Mouse (Mus musculus): ENCODE measurements around the gene Tnnc2. TPM values are rescaled to one million over a fixed set of nuclear protein-coding genes. Genes with fewer than 3 reads are reported as not detected.

The Tnnc2 gene
- polyA plus RNA-seq, 1 experiment = 0.38 TPM

GRCm38 (mm10) chr2:164762593-164762992 is 17.2 kb downstream of the Tnnc2 start:
- 94% methylated on average over 7 of the region's 7 CpGs for WGBS
- peaks cover 55% of the 10 kb centered on the region for H3K36me3 ChIP-seq (ENCODE audit: control insufficient read depth, insufficient read depth, low read length)

DNA sequence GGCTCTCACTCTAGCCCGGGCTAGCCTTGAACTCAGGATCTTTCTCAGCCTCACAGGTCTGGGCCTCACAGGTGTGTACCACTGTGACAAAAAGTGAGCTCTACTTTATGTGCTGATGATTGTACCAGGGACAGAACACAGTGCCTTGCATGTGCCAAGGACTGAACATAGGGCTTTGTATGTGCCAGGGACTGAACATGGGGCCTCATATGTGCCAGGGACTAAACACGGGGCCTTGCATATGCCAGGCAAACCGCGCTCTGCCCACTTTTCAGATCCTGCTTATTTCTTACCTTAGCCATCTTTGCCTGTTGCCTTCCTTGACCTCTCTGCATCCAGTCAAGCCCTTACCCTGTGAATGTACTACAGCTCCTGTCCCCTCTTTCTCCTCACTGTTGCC is 17.8 kb downstream of the Tnnc2 start:
- H3K4me1 ChIP-seq (replicated peaks; ENCODE audit: control insufficient read depth, insufficient read depth, low read length) = no peaks in the 10 kb centered on the region
- no peak overlapping the region for H3K4me3 ChIP-seq (ENCODE audit: control insufficient read depth, insufficient read depth, low read length)
- H3K27me3 ChIP-seq (ENCODE audit: control insufficient read depth, insufficient read depth, low read length) = no peaks in the 10 kb centered on the region
- peaks cover 56% of the 10 kb centered on the region for H3K36me3 ChIP-seq (ENCODE audit: control insufficient read depth, insufficient read depth, low read length)
- no peak for DNase-seq
- H3K27ac ChIP-seq (ENCODE audit: control insufficient read depth, insufficient read depth, low read length) = no peak overlapping the region
- WGBS = 97% methylated on average over 4 of the region's 4 CpGs
- no peak for TF ChIP-seq CTCF (IDR thresholded peaks at IDR 0.05; ENCODE audit: borderline replicate concordance, control insufficient read depth, extremely low read depth, insufficient read depth, low read length, poor library complexity)
- TF ChIP-seq POLR2A (IDR thresholded peaks at IDR 0.05; ENCODE audit: control insufficient read depth, extremely low read depth, insufficient read depth, low read length, poor library complexity) = no peak

More at GRCm38 (mm10) chr2:164762593-164762992, 17.2 kb downstream of the Tnnc2 start:
- no peak overlapping the region for H3K4me3 ChIP-seq (ENCODE audit: control insufficient read depth, insufficient read depth, low read length)
- H3K27ac ChIP-seq (ENCODE audit: control insufficient read depth, insufficient read depth, low read length) = no peak overlapping the region
- no peaks in the 10 kb centered on the region for H3K4me1 ChIP-seq (replicated peaks; ENCODE audit: control insufficient read depth, insufficient read depth, low read length)
- DNase-seq = no peak
- TF ChIP-seq CTCF (IDR thresholded peaks at IDR 0.05; ENCODE audit: borderline replicate concordance, control insufficient read depth, extremely low read depth, insufficient read depth, low read length, poor library complexity) (no peak), POLR2A (IDR thresholded peaks at IDR 0.05; ENCODE audit: control insufficient read depth, extremely low read depth, insufficient read depth, low read length, poor library complexity) (no peak)
- H3K27me3 ChIP-seq (ENCODE audit: control insufficient read depth, insufficient read depth, low read length) = no peaks in the 10 kb centered on the region

- no peaks in the 10 kb centered on the region for H3K27me3 ChIP-seq (ENCODE audit: control insufficient read depth, insufficient read depth, low read length)
- WGBS = 98% methylated on average over 2 of the region's 2 CpGs
- no peak for TF ChIP-seq CTCF (IDR thresholded peaks at IDR 0.05; ENCODE audit: borderline replicate concordance, control insufficient read depth, extremely low read depth, insufficient read depth, low read length, poor library complexity)
- TF ChIP-seq POLR2A (IDR thresholded peaks at IDR 0.05; ENCODE audit: control insufficient read depth, extremely low read depth, insufficient read depth, low read length, poor library complexity) = no peak
- H3K36me3 ChIP-seq (ENCODE audit: control insufficient read depth, insufficient read depth, low read length) = peaks cover 59% of the 10 kb centered on the region
- H3K4me1 ChIP-seq (replicated peaks; ENCODE audit: control insufficient read depth, insufficient read depth, low read length) = no peaks in the 10 kb centered on the region
- DNase-seq = no peak
- no peak overlapping the region for H3K4me3 ChIP-seq (ENCODE audit: control insufficient read depth, insufficient read depth, low read length)
- no peak overlapping the region for H3K27ac ChIP-seq (ENCODE audit: control insufficient read depth, insufficient read depth, low read length)
Observed at GRCm38 (mm10) chr2:164761502-164761901, 18.3 kb downstream of the Tnnc2 start.

DNA sequence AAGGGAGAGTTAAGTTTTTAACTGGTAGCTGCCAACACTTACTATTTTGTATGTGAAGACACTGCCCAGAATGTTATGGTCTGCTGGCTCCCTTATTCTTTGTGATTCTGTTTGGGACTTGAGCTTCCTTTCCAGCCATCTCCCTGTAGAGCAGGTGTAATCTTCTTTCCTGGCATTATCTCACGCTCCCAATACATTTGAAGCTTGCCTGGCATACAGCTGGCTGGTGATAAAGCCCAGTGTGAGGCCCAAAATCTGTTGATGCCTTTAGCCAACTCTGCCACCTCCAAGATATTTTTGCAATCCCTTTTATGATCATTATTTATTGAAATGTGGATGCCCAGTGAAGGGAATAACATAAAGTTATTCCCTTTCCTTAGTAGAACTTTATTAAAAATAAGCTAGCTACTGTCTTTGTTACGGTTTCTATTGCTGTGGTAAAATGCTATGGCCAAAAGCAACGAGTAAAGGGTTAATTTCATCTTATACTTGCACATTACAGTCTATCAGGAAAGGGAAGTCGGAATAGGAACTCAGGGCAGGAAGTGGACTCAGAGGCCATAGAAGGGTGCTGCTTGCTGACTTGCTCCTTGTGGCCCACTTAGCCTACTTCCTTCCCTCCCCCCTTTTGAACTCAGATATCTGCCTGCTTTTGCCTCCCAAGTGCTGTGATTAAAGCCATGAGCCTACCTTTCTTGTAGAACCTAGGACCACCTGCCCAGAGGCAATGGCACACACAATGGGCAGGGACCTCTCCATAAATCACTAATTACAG is 19.5 kb downstream of the Tnnc2 start:
- DNase-seq = no peak
- no peaks in the 10 kb centered on the region for H3K27me3 ChIP-seq (ENCODE audit: control insufficient read depth, insufficient read depth, low read length)
- TF ChIP-seq POLR2A (IDR thresholded peaks at IDR 0.05; ENCODE audit: control insufficient read depth, extremely low read depth, insufficient read depth, low read length, poor library complexity) (no peak), CTCF (IDR thresholded peaks at IDR 0.05; ENCODE audit: borderline replicate concordance, control insufficient read depth, extremely low read depth, insufficient read depth, low read length, poor library complexity) (no peak)
- no peak overlapping the region for H3K27ac ChIP-seq (ENCODE audit: control insufficient read depth, insufficient read depth, low read length)
- WGBS = 82% methylated on average over 4 of the region's 4 CpGs
- no peaks in the 10 kb centered on the region for H3K4me1 ChIP-seq (replicated peaks; ENCODE audit: control insufficient read depth, insufficient read depth, low read length)
- H3K4me3 ChIP-seq (ENCODE audit: control insufficient read depth, insufficient read depth, low read length) = no peak overlapping the region
- peaks cover 71% of the 10 kb centered on the region for H3K36me3 ChIP-seq (ENCODE audit: control insufficient read depth, insufficient read depth, low read length)

- Histone ChIP-seq H3K36me3 (ENCODE audit: control insufficient read depth, insufficient read depth, low read length) (peaks cover 87% of the 10 kb centered on the region), H3K27ac (ENCODE audit: control insufficient read depth, insufficient read depth, low read length) (no peak overlapping the region), H3K4me3 (ENCODE audit: control insufficient read depth, insufficient read depth, low read length) (no peak overlapping the region), H3K4me1 (replicated peaks; ENCODE audit: control insufficient read depth, insufficient read depth, low read length) (no peaks in the 10 kb centered on the region), H3K27me3 (ENCODE audit: control insufficient read depth, insufficient read depth, low read length) (no peaks in the 10 kb centered on the region)
- no peak for DNase-seq
- 90% methylated on average over 1 of the region's 1 CpGs for WGBS
- no peak for TF ChIP-seq CTCF (IDR thresholded peaks at IDR 0.05; ENCODE audit: borderline replicate concordance, control insufficient read depth, extremely low read depth, insufficient read depth, low read length, poor library complexity)
- TF ChIP-seq POLR2A (IDR thresholded peaks at IDR 0.05; ENCODE audit: control insufficient read depth, extremely low read depth, insufficient read depth, low read length, poor library complexity) = no peak
Observed at GRCm38 (mm10) chr2:164758692-164759091, 21.1 kb downstream of the Tnnc2 start.

DNA sequence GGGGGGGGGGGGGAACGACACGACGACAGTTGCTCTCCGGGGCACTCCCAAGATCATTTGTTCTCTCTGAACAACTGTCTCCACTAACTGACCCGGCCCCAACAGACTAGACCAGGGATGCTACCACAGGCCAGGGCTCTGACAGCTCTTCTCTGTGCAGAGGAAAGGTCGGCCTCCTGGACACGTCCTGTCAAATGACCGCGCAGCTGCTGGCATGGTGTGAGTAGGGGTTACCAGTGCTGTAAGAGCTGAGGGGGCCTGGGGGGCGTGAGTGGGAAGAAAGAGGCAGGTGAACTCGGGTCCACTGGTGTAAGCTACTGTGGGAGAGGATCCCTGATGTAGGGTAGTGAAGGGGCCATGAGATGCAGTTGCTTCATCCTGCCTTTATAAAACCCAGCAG is 21.9 kb downstream of the Tnnc2 start:
- Histone ChIP-seq H3K4me3 (ENCODE audit: control insufficient read depth, insufficient read depth, low read length) (no peak overlapping the region), H3K27me3 (ENCODE audit: control insufficient read depth, insufficient read depth, low read length) (no peaks in the 10 kb centered on the region), H3K4me1 (replicated peaks; ENCODE audit: control insufficient read depth, insufficient read depth, low read length) (no peaks in the 10 kb centered on the region), H3K27ac (ENCODE audit: control insufficient read depth, insufficient read depth, low read length) (no peak overlapping the region), H3K36me3 (ENCODE audit: control insufficient read depth, insufficient read depth, low read length) (peaks cover 87% of the 10 kb centered on the region)
- DNase-seq = no peak
- TF ChIP-seq POLR2A (IDR thresholded peaks at IDR 0.05; ENCODE audit: control insufficient read depth, extremely low read depth, insufficient read depth, low read length, poor library complexity) = no peak
- TF ChIP-seq CTCF (IDR thresholded peaks at IDR 0.05; ENCODE audit: borderline replicate concordance, control insufficient read depth, extremely low read depth, insufficient read depth, low read length, poor library complexity) = no peak
- WGBS = 93% methylated on average over 11 of the region's 11 CpGs
